ENCODE assay signal across 9 mouse cellular contexts in the genomic region with DNA sequence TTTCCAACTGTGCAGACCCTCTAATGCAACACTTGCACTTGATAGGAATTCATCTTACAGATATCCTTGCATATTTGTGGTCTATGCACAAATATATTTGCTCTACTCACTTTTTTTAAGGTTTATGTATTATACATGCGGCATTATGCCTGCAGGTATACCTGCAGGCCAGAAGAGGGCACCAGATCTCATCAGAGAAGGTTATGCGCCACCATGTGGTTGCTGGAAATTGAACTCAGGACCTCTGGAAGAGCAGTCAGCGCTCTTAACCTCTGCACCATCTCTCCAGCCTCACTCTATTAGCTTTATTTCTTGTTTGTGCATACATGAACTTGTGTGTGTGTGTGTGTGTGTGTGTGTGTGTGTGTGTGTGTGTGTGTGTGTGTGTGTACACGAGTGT. TPM values are rescaled to one million over a fixed set of nuclear protein-coding genes. Genes with fewer than 3 reads are reported as not detected.
DNase-seq lines count a peak whose midpoint lies in the region; ATAC-seq and TF ChIP-seq lines count a peak whose summit lies in the region.
"Had no signal": no experiment of that assay in that cellular context is flagged by ENCODE, and none has a peak within 500 bp of the region (broad histone marks: within the 10 kb centered on the region; RNA-seq: fewer than 3 reads in every experiment).

No protein-coding gene starts in this region.

- no peak overlapping the region for H3K27ac ChIP-seq in intestine, postnatal 0 days (ENCODE audit: low read depth, low read length)
- H3K27ac ChIP-seq in intestine, embryonic 15.5 days, result no peak overlapping the region
- H3K27ac ChIP-seq in limb, embryonic 14.5 days (replicated peaks; ENCODE audit: low read depth, low read length), result no peak overlapping the region
- H3K27ac ChIP-seq in spleen, adult 2 months (ENCODE audit: insufficient read depth, low read length), result no peak overlapping the region
- H3K27ac ChIP-seq: neural tube, embryonic 12.5 days had no signal

- H3K27me3 ChIP-seq in intestine, postnatal 0 days (replicated peaks; ENCODE audit: control insufficient read depth, insufficient read depth, low read length), result no peaks in the 10 kb centered on the region
- no peaks in the 10 kb centered on the region for H3K27me3 ChIP-seq in intestine, embryonic 15.5 days (replicated peaks)
- no peaks in the 10 kb centered on the region for H3K27me3 ChIP-seq in limb, embryonic 14.5 days (ENCODE audit: control insufficient read depth, insufficient read depth, low read length)
- no peaks in the 10 kb centered on the region for H3K27me3 ChIP-seq in spleen, adult 2 months (ENCODE audit: control insufficient read depth, insufficient read depth, low read length)
- H3K27me3 ChIP-seq: neural tube, embryonic 12.5 days had no signal

- DNase-seq in limb, embryonic 14.5 days (ENCODE audit: low spot score), result peak; percentile 15
- peak; percentile 27 to 43 for DNase-seq in spleen, adult 2 months (ENCODE audit: low read depth in 1 of 2, low spot score in 2 of 2)
- no peak for DNase-seq in frontal cortex, adult 2 months (ENCODE audit: extremely low spot score in 1 of 2, low spot score in 1 of 2)
- no peak for DNase-seq in ovary, postnatal 14 days (ENCODE audit: low spot score)

- TF ChIP-seq POLR2A in limb, embryonic 14.5 days (IDR thresholded peaks at IDR 0.05; ENCODE audit: borderline replicate concordance, extremely low read depth, insufficient read depth, insufficient read length), result no peak
- no peak for TF ChIP-seq POLR2A in spleen, adult 2 months (IDR thresholded peaks at IDR 0.05; ENCODE audit: low read depth, low read length)

- H3K36me3 ChIP-seq in intestine, postnatal 0 days (ENCODE audit: control insufficient read depth, insufficient read depth), result no peaks in the 10 kb centered on the region
- no peaks in the 10 kb centered on the region for H3K36me3 ChIP-seq in intestine, embryonic 15.5 days
- no peaks in the 10 kb centered on the region for H3K36me3 ChIP-seq in limb, embryonic 14.5 days (ENCODE audit: control insufficient read depth, insufficient read depth, low read length)
- H3K36me3 ChIP-seq in spleen, adult 2 months (ENCODE audit: control insufficient read depth, insufficient read depth, low read length), result no peaks in the 10 kb centered on the region
- H3K36me3 ChIP-seq: neural tube, embryonic 12.5 days had no signal

- H3K4me3 ChIP-seq in intestine, postnatal 0 days (ENCODE audit: low read depth, low read length), result no peak overlapping the region
- H3K4me3 ChIP-seq in intestine, embryonic 15.5 days (replicated peaks), result no peak overlapping the region
- H3K4me3 ChIP-seq in limb, embryonic 14.5 days (replicated peaks; ENCODE audit: low read length), result no peak overlapping the region
- H3K4me3 ChIP-seq in spleen, adult 2 months (ENCODE audit: extremely low read depth, insufficient read depth, insufficient read length), result no peak overlapping the region
- H3K4me3 ChIP-seq: neural tube, embryonic 12.5 days had no signal

- TF ChIP-seq CTCF in intestine, postnatal 0 days (IDR thresholded peaks at IDR 0.05; ENCODE audit: low read depth), result peak; percentile 82
- TF ChIP-seq CTCF in spleen, adult 2 months (IDR thresholded peaks at IDR 0.05; ENCODE audit: extremely low read depth, insufficient read depth, insufficient read length, insufficient replicate concordance), result peak; percentile 52; the same call in 1 of the 2 replicates

- H3K9ac ChIP-seq in intestine, postnatal 0 days (ENCODE audit: low read depth, low read length), result no peak overlapping the region
- no peak overlapping the region for H3K9ac ChIP-seq in intestine, embryonic 15.5 days
- H3K9ac ChIP-seq in limb, embryonic 14.5 days (ENCODE audit: low read depth, low read length, severe bottlenecking), result no peak overlapping the region
- H3K9ac ChIP-seq: neural tube, embryonic 12.5 days had no signal

- ATAC-seq in intestine, postnatal 0 days, result no peak
- no peak for ATAC-seq in intestine, embryonic 15.5 days
- ATAC-seq in CD4-positive, CD25-positive, alpha-beta regulatory T cell, adult 4 months, result peak; percentile 81
- ATAC-seq in activated CD4-positive, CD25-positive, alpha-beta regulatory T cell, adult 4 months, result peak; percentile 57
- no peak for ATAC-seq in limb, embryonic 14.5 days (ENCODE audit: low FRiP score, low read depth)

- 30% methylated on average over 4 of the region's 4 CpGs for whole genome bisulfite sequencing in intestine, postnatal 0 days
- WGBS in intestine, embryonic 15.5 days, result 38% methylated on average over 4 of the region's 4 CpGs
- WGBS in limb, embryonic 14.5 days, result 33% methylated on average over 4 of the region's 4 CpGs
- 51% methylated on average over 4 of the region's 4 CpGs for WGBS in spleen, adult 2 months

- no peaks in the 10 kb centered on the region for H3K9me3 ChIP-seq in intestine, postnatal 0 days (ENCODE audit: control insufficient read depth)
- no peaks in the 10 kb centered on the region for H3K9me3 ChIP-seq in intestine, embryonic 15.5 days
- no peaks in the 10 kb centered on the region for H3K9me3 ChIP-seq in limb, embryonic 14.5 days (ENCODE audit: control insufficient read depth, low read length)
- H3K9me3 ChIP-seq: neural tube, embryonic 12.5 days had no signal

- no peaks in the 10 kb centered on the region for H3K4me1 ChIP-seq in intestine, postnatal 0 days (replicated peaks; ENCODE audit: control insufficient read depth, insufficient read depth, low read length)
- H3K4me1 ChIP-seq in intestine, embryonic 15.5 days (replicated peaks), result no peaks in the 10 kb centered on the region
- no peaks in the 10 kb centered on the region for H3K4me1 ChIP-seq in limb, embryonic 14.5 days (ENCODE audit: control insufficient read depth, insufficient read depth, low read length)
- no peaks in the 10 kb centered on the region for H3K4me1 ChIP-seq in spleen, adult 2 months (ENCODE audit: control insufficient read depth, insufficient read depth, insufficient read length)
- H3K4me1 ChIP-seq: neural tube, embryonic 12.5 days had no signal

- H3K4me2 ChIP-seq in intestine, postnatal 0 days (replicated peaks; ENCODE audit: low read depth), result no peak overlapping the region
- no peak overlapping the region for H3K4me2 ChIP-seq in intestine, embryonic 15.5 days (replicated peaks)
- no peak overlapping the region for H3K4me2 ChIP-seq in limb, embryonic 14.5 days (replicated peaks; ENCODE audit: low read depth, low read length, severe bottlenecking)
- H3K4me2 ChIP-seq: neural tube, embryonic 12.5 days had no signal

RNA-seq across cellular contexts. Expression of a gene that starts 9.9 kb away (rescaled TPM):
- polyA plus RNA-seq in intestine, postnatal 0 days (2015; fragmentation: Nextera tagmentation; extraction: Ambion mirVana), result 14.5 and 15.7 TPM in 2 replicates
- 53.7 and 55.4 TPM in 2 replicates for polyA plus RNA-seq in intestine, embryonic 15.5 days (2015; fragmentation: Nextera tagmentation; extraction: Ambion mirVana)
- 10 to 100 TPM; 19.5 to 21.4 TPM for polyA plus RNA-seq in CD4-positive, CD25-positive, alpha-beta regulatory T cell, adult 4 months (2017; shearing (Covaris generic))
- 10 to 100 TPM; 16.4 to 22.7 TPM for polyA plus RNA-seq in activated CD4-positive, CD25-positive, alpha-beta regulatory T cell, adult 4 months (2017; shearing (Covaris generic))
- 53.8 and 55.8 TPM in 2 replicates for polyA plus RNA-seq in limb, embryonic 14.5 days (2012; rRNA removed)
- 29.0 and 31.8 TPM in 2 replicates for polyA plus RNA-seq in limb, embryonic 14.5 days (2014; fragmentation: Nextera tagmentation; extraction: Ambion mirVana)
- 7.4 and 9.0 TPM in 2 replicates for polyA plus RNA-seq in spleen, adult 2 months (2012; rRNA removed)
- polyA plus RNA-seq in frontal cortex, adult 2 months (2012; rRNA removed), result 10.9 and 12.8 TPM in 2 replicates

RNA-seq across cellular contexts. Expression of a gene that starts 29.3 kb away (rescaled TPM):
- 1.4 TPM in 2 replicates for polyA plus RNA-seq in intestine, postnatal 0 days (2015; fragmentation: Nextera tagmentation; extraction: Ambion mirVana)
- polyA plus RNA-seq in intestine, embryonic 15.5 days (2015; fragmentation: Nextera tagmentation; extraction: Ambion mirVana), result 3.3 and 3.6 TPM in 2 replicates
- polyA plus RNA-seq in CD4-positive, CD25-positive, alpha-beta regulatory T cell, adult 4 months (2017; shearing (Covaris generic)), result 1 to 10 TPM; 1.7 to 3.1 TPM
- under 1 TPM; 0.25 to 0.66 TPM for polyA plus RNA-seq in activated CD4-positive, CD25-positive, alpha-beta regulatory T cell, adult 4 months (2017; shearing (Covaris generic))
- polyA plus RNA-seq in limb, embryonic 14.5 days (2012; rRNA removed), result 5.5 and 6.8 TPM in 2 replicates
- polyA plus RNA-seq in limb, embryonic 14.5 days (2014; fragmentation: Nextera tagmentation; extraction: Ambion mirVana), result 5.2 and 5.4 TPM in 2 replicates
- 2.7 and 2.8 TPM in 2 replicates for polyA plus RNA-seq in spleen, adult 2 months (2012; rRNA removed)
- polyA plus RNA-seq in frontal cortex, adult 2 months (2012; rRNA removed), result 13.5 and 14.0 TPM in 2 replicates

RNA-seq across cellular contexts. Expression of a gene that starts 29.6 kb away (rescaled TPM):
- polyA plus RNA-seq in intestine, postnatal 0 days (2015; fragmentation: Nextera tagmentation; extraction: Ambion mirVana), result 0.41 and 0.48 TPM in 2 replicates
- 1.1 and 1.2 TPM in 2 replicates for polyA plus RNA-seq in intestine, embryonic 15.5 days (2015; fragmentation: Nextera tagmentation; extraction: Ambion mirVana)
- polyA plus RNA-seq in CD4-positive, CD25-positive, alpha-beta regulatory T cell, adult 4 months (2017; shearing (Covaris generic)), result 1 to 10 TPM; 1.4 to 2.7 TPM
- polyA plus RNA-seq in activated CD4-positive, CD25-positive, alpha-beta regulatory T cell, adult 4 months (2017; shearing (Covaris generic)), result 1 to 10 TPM; 1.0 to 1.5 TPM
- 8.6 and 11.0 TPM in 2 replicates for polyA plus RNA-seq in limb, embryonic 14.5 days (2012; rRNA removed)
- polyA plus RNA-seq in limb, embryonic 14.5 days (2014; fragmentation: Nextera tagmentation; extraction: Ambion mirVana), result 2.5 and 3.3 TPM in 2 replicates
- polyA plus RNA-seq in spleen, adult 2 months (2012; rRNA removed), result 8.5 and 9.8 TPM in 2 replicates
- 17.1 and 18.8 TPM in 2 replicates for polyA plus RNA-seq in frontal cortex, adult 2 months (2012; rRNA removed)

RNA-seq across cellular contexts. Expression of a gene that starts 38.3 kb away (rescaled TPM):
- 517 and 549 TPM in 2 replicates for polyA plus RNA-seq in intestine, postnatal 0 days (2015; fragmentation: Nextera tagmentation; extraction: Ambion mirVana)
- 372 and 444 TPM in 2 replicates for polyA plus RNA-seq in intestine, embryonic 15.5 days (2015; fragmentation: Nextera tagmentation; extraction: Ambion mirVana)
- polyA plus RNA-seq in CD4-positive, CD25-positive, alpha-beta regulatory T cell, adult 4 months (2017; shearing (Covaris generic)), result 100 to 1,000 TPM; 159 to 178 TPM
- 100 to 1,000 TPM; 212 to 215 TPM for polyA plus RNA-seq in activated CD4-positive, CD25-positive, alpha-beta regulatory T cell, adult 4 months (2017; shearing (Covaris generic))
- 221 and 228 TPM in 2 replicates for polyA plus RNA-seq in limb, embryonic 14.5 days (2012; rRNA removed)
- 336 and 357 TPM in 2 replicates for polyA plus RNA-seq in limb, embryonic 14.5 days (2014; fragmentation: Nextera tagmentation; extraction: Ambion mirVana)
- polyA plus RNA-seq in spleen, adult 2 months (2012; rRNA removed), result 46.4 and 67.0 TPM in 2 replicates
- polyA plus RNA-seq in frontal cortex, adult 2 months (2012; rRNA removed), result 247 and 298 TPM in 2 replicates

RNA-seq across cellular contexts. Expression of a gene that starts 56.1 kb away (rescaled TPM):
- 1.6 and 2.4 TPM in 2 replicates for polyA plus RNA-seq in intestine, postnatal 0 days (2015; fragmentation: Nextera tagmentation; extraction: Ambion mirVana)
- 0.54 and 0.77 TPM in 2 replicates for polyA plus RNA-seq in intestine, embryonic 15.5 days (2015; fragmentation: Nextera tagmentation; extraction: Ambion mirVana)
- under 1 TPM in 1 of 2 experiments, not detected in 1; 0.84 TPM for polyA plus RNA-seq in CD4-positive, CD25-positive, alpha-beta regulatory T cell, adult 4 months (2017; shearing (Covaris generic))
- polyA plus RNA-seq in activated CD4-positive, CD25-positive, alpha-beta regulatory T cell, adult 4 months (2017; shearing (Covaris generic)), result not detected
- polyA plus RNA-seq in limb, embryonic 14.5 days (2012; rRNA removed), result 0.29 and 0.30 TPM in 2 replicates
- 0.41 and 0.48 TPM in 2 replicates for polyA plus RNA-seq in limb, embryonic 14.5 days (2014; fragmentation: Nextera tagmentation; extraction: Ambion mirVana)
- polyA plus RNA-seq in spleen, adult 2 months (2012; rRNA removed), result 4.4 and 4.8 TPM in 2 replicates
- 34.7 and 44.7 TPM in 2 replicates for polyA plus RNA-seq in frontal cortex, adult 2 months (2012; rRNA removed)

Comparison
In these comparisons a context has a peak if more than half of its experiments do, and no peak if none do; other contexts are left out.
1. ATAC-seq: peak in CD4-positive, CD25-positive, alpha-beta regulatory T cell, adult 4 months (single experiment) and activated CD4-positive, CD25-positive, alpha-beta regulatory T cell, adult 4 months (single experiment); none in intestine, postnatal 0 days (single experiment), intestine, embryonic 15.5 days (single experiment) and limb, embryonic 14.5 days (single experiment).
2. DNase-seq: peak in limb, embryonic 14.5 days (single experiment) and spleen, adult 2 months (2 of 2); none in frontal cortex, adult 2 months (0 of 2) and ovary, postnatal 14 days (single experiment).